Mouse (Mus musculus): ENCODE data around the gene Cep83. TPM values are rescaled to one million over a fixed set of nuclear protein-coding genes. Genes with fewer than 3 reads are reported as not detected.

Cep83 gene
- polyA plus RNA-seq, 1 experiment: 3.2 TPM

- Histone ChIP-seq H3K4me3 (ENCODE audit: low read depth, low read length) (no peak overlapping the region), H3K36me3 (ENCODE audit: control insufficient read depth, insufficient read depth, low read length) (no peaks in the 10 kb centered on the region; the same call in 1 of the 2 replicates), H3K4me1 (ENCODE audit: control insufficient read depth, insufficient read depth, insufficient read length, low read length) (no peaks in the 10 kb centered on the region), H3K27me3 (ENCODE audit: control insufficient read depth, insufficient read depth, low read length) (no peaks in the 10 kb centered on the region), H3K27ac (ENCODE audit: insufficient read depth, low read depth, low read length) (no peak overlapping the region)
- no peak for TF ChIP-seq POLR2A (IDR thresholded peaks at IDR 0.05; ENCODE audit: low read depth, low read length)
- no peak for TF ChIP-seq CTCF (IDR thresholded peaks at IDR 0.05; ENCODE audit: extremely low read depth, insufficient read length, insufficient replicate concordance, low read depth, low read length)
- WGBS: 62% methylated on average over 2 of the region's 2 CpGs
These were observed 111.2 kb downstream of the Cep83 start for GRCm38 (mm10) chr10:94799485-94800239.

GRCm38 (mm10) chr10:94800677-94801354 is 112.4 kb downstream of the Cep83 start:
- H3K36me3 ChIP-seq (ENCODE audit: control insufficient read depth, insufficient read depth, low read length): no peaks in the 10 kb centered on the region
- H3K4me3 ChIP-seq (ENCODE audit: low read depth, low read length): no peak overlapping the region
- no peak for TF ChIP-seq CTCF (IDR thresholded peaks at IDR 0.05; ENCODE audit: extremely low read depth, insufficient read length, insufficient replicate concordance, low read depth, low read length)
- no peak for TF ChIP-seq POLR2A (IDR thresholded peaks at IDR 0.05; ENCODE audit: low read depth, low read length)
- H3K27me3 ChIP-seq (ENCODE audit: control insufficient read depth, insufficient read depth, low read length): no peaks in the 10 kb centered on the region
- H3K27ac ChIP-seq (ENCODE audit: insufficient read depth, low read depth, low read length): no peak overlapping the region
- 76% methylated on average over 7 of the region's 7 CpGs for WGBS
- no peaks in the 10 kb centered on the region for H3K4me1 ChIP-seq (ENCODE audit: control insufficient read depth, insufficient read depth, insufficient read length, low read length)

GRCm38 (mm10) chr10:94804029-94804908 is 115.8 kb downstream of the Cep83 start:
- Histone ChIP-seq H3K27me3 (ENCODE audit: control insufficient read depth, insufficient read depth, low read length) (no peaks in the 10 kb centered on the region), H3K4me3 (ENCODE audit: low read depth, low read length) (no peak overlapping the region), H3K27ac (ENCODE audit: insufficient read depth, low read depth, low read length) (no peak overlapping the region), H3K4me1 (ENCODE audit: control insufficient read depth, insufficient read depth, insufficient read length, low read length) (no peaks in the 10 kb centered on the region), H3K36me3 (ENCODE audit: control insufficient read depth, insufficient read depth, low read length) (no peaks in the 10 kb centered on the region)
- TF ChIP-seq CTCF (IDR thresholded peaks at IDR 0.05; ENCODE audit: extremely low read depth, insufficient read length, insufficient replicate concordance, low read depth, low read length) (no peak), POLR2A (IDR thresholded peaks at IDR 0.05; ENCODE audit: low read depth, low read length) (no peak)
- 75% methylated on average over 10 of the region's 10 CpGs for WGBS

DNA sequence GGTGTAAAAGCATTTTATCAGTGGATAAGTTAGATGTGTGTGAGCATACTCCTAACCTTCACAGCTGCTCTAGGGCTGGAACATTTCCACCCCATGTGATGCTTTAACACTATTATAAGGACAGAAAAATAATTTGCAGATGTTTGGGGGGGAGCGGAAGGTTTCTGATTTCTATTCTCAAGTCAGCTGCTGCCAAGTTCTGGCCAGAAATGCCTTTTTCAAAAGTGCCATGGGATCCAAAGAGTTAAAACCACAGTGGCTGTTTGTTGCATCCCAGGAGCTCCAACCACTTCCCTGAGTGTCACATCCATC is 116.4 kb downstream of the Cep83 start:
- H3K4me1 ChIP-seq (ENCODE audit: control insufficient read depth, insufficient read depth, insufficient read length, low read length): no peaks in the 10 kb centered on the region
- TF ChIP-seq POLR2A (IDR thresholded peaks at IDR 0.05; ENCODE audit: low read depth, low read length) (no peak), CTCF (IDR thresholded peaks at IDR 0.05; ENCODE audit: extremely low read depth, insufficient read length, insufficient replicate concordance, low read depth, low read length) (no peak)
- H3K27me3 ChIP-seq (ENCODE audit: control insufficient read depth, insufficient read depth, low read length): no peaks in the 10 kb centered on the region
- H3K4me3 ChIP-seq (ENCODE audit: low read depth, low read length): no peak overlapping the region
- no peaks in the 10 kb centered on the region for H3K36me3 ChIP-seq (ENCODE audit: control insufficient read depth, insufficient read depth, low read length)
- H3K27ac ChIP-seq (ENCODE audit: insufficient read depth, low read depth, low read length): no peak overlapping the region
- WGBS: 93% methylated on average over 1 of the region's 1 CpGs

- Histone ChIP-seq H3K27me3 (ENCODE audit: control insufficient read depth, insufficient read depth, low read length) (no peaks in the 10 kb centered on the region), H3K27ac (ENCODE audit: insufficient read depth, low read depth, low read length) (no peak overlapping the region), H3K36me3 (ENCODE audit: control insufficient read depth, insufficient read depth, low read length) (no peaks in the 10 kb centered on the region), H3K4me3 (ENCODE audit: low read depth, low read length) (no peak overlapping the region), H3K4me1 (ENCODE audit: control insufficient read depth, insufficient read depth, insufficient read length, low read length) (no peaks in the 10 kb centered on the region)
- 42% methylated on average over 7 of the region's 7 CpGs for WGBS
- no peak for TF ChIP-seq POLR2A (IDR thresholded peaks at IDR 0.05; ENCODE audit: low read depth, low read length)
- TF ChIP-seq CTCF (IDR thresholded peaks at IDR 0.05; ENCODE audit: extremely low read depth, insufficient read length, insufficient replicate concordance, low read depth, low read length): no peak
These were observed 118.9 kb downstream of the Cep83 start for GRCm38 (mm10) chr10:94807323-94807722.

DNA sequence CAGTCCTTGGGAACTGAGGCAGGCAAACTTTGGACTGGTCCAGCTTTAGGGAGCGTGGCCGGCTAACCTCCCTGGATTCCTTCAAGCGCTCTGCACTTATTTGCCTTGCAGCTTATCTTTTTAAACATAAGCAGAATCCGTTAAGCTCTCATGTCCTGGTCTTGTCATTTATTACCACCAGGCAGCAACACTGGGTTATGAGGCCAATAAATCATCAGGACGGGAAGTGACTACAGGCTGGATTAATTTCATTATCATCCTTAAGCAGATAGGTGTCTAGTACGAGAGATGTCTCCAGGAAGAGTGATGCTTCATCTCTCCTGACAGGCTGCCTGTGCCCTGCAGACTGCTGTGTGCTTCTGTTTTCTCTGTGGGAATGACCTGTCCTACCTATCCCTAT is 119.8 kb downstream of the Cep83 start:
- Histone ChIP-seq H3K27me3 (ENCODE audit: control insufficient read depth, insufficient read depth, low read length) (no peaks in the 10 kb centered on the region), H3K27ac (ENCODE audit: insufficient read depth, low read depth, low read length) (no peak overlapping the region), H3K4me3 (ENCODE audit: low read depth, low read length) (no peak overlapping the region), H3K36me3 (ENCODE audit: control insufficient read depth, insufficient read depth, low read length) (no peaks in the 10 kb centered on the region), H3K4me1 (ENCODE audit: control insufficient read depth, insufficient read depth, insufficient read length, low read length) (no peaks in the 10 kb centered on the region)
- TF ChIP-seq CTCF (IDR thresholded peaks at IDR 0.05; ENCODE audit: extremely low read depth, insufficient read length, insufficient replicate concordance, low read depth, low read length) (no peak), POLR2A (IDR thresholded peaks at IDR 0.05; ENCODE audit: low read depth, low read length) (no peak)
- 27% methylated on average over 6 of the region's 6 CpGs for WGBS

Measured in small intestine, adult 2 months (tissue).